Comparison of ENCODE assay signal across 17 mouse cellular contexts in the genomic region with DNA sequence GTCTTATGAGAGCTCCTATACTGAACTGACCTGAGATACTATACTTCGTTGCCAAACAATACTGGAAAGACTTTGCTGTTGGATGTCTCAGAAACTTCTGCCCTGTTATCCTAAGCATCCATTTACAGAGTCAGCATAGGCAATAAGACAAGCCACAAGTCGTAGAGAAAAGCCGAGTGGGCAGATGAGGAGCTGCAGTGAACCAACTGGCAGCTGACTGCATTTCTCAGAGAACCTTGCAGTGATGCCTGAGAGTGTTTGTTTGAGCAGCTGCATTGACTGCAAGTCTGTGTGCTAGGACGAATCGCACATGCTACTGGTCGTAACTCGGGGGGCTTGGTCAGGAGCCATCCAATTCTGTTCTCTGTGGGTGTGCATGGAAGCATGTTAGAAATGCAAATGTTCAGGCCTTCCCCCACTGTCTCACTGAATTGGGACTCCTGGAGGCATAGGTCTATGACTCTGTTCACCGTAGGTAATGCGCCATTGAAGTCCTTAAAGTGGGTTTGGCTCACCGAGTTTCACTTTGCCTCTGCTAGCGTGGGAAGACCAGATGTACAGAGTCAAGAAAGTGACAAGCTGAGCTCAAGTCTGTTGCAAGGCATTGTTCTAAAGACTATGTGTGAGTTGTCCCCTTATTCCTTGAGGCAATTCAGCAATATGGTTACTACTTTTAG.
DNase-seq lines count a peak whose midpoint lies in the region; ATAC-seq and TF ChIP-seq lines count a peak whose summit lies in the region.
"Had no signal": no experiment of that assay in that cellular context is flagged by ENCODE, and none has a peak within 500 bp of the region (broad histone marks: within the 10 kb centered on the region; RNA-seq: fewer than 3 reads in every experiment).

No protein-coding gene starts in this region.

- dilution Hi-C loops in CH12.LX (cut with MboI; ENCODE audit: extremely low pct_ligation_motif_present, extremely low pct_unique_long_range_greater_than_20kb, low sequenced_read_pairs), result no loop called here

- no peaks in the 10 kb centered on the region for H3K27me3 ChIP-seq in forebrain, embryonic 14.5 days (replicated peaks; ENCODE audit: control insufficient read depth, insufficient read depth, low read length)
- H3K27me3 ChIP-seq in forebrain, embryonic 10.5 days (ENCODE audit: poor library complexity, severe bottlenecking), result no peaks in the 10 kb centered on the region
- H3K27me3 ChIP-seq in lung, postnatal 0 days (replicated peaks; ENCODE audit: insufficient read depth, low read length), result no peaks in the 10 kb centered on the region
- H3K27me3 ChIP-seq in CH12.LX (replicated peaks) (no peaks in the 10 kb centered on the region), myocyte (ENCODE audit: control insufficient read depth, insufficient read depth, insufficient read length) (no peaks in the 10 kb centered on the region)
- H3K27me3 ChIP-seq: intestine, embryonic 15.5 days; liver, embryonic 12.5 days; lung, embryonic 15.5 days had no signal

- no peaks in the 10 kb centered on the region for H3K36me3 ChIP-seq in forebrain, embryonic 14.5 days (ENCODE audit: control insufficient read depth, insufficient read depth, low read length)
- H3K36me3 ChIP-seq in forebrain, embryonic 10.5 days (replicated peaks), result no peaks in the 10 kb centered on the region
- no peaks in the 10 kb centered on the region for H3K36me3 ChIP-seq in lung, postnatal 0 days (ENCODE audit: insufficient read depth, low read length)
- H3K36me3 ChIP-seq in CH12.LX (replicated peaks in 1 of 2; ENCODE audit: control insufficient read depth in 1 of 2, insufficient read depth in 1 of 2, low read length in 1 of 2), result peaks cover 0 to 11% of the 10 kb centered on the region in 2 experiments
- no peaks in the 10 kb centered on the region for H3K36me3 ChIP-seq in myocyte (ENCODE audit: control insufficient read depth, insufficient read depth)
- H3K36me3 ChIP-seq: intestine, embryonic 15.5 days; liver, embryonic 12.5 days; lung, embryonic 15.5 days had no signal

- no peaks in the 10 kb centered on the region for H3K79me2 ChIP-seq in CH12.LX (replicated peaks; ENCODE audit: control insufficient read depth, extremely low read depth, insufficient read depth, poor library complexity, severe bottlenecking)
- H3K79me2 ChIP-seq in myocyte (ENCODE audit: control insufficient read depth, insufficient read depth), result no peaks in the 10 kb centered on the region

- TF ChIP-seq RAD21 in CH12.LX (IDR thresholded peaks at IDR 0.05; ENCODE audit: low read depth, low read length), result no peak

- no peak overlapping the region for H3K4me2 ChIP-seq in forebrain, embryonic 14.5 days (ENCODE audit: low read length)
- H3K4me2 ChIP-seq in lung, postnatal 0 days (replicated peaks; ENCODE audit: low read depth, low read length), result no peak overlapping the region
- H3K4me2 ChIP-seq in CH12.LX (ENCODE audit: insufficient read depth, low read depth, poor library complexity, severe bottlenecking) (0 out of 2 replicates have a peak overlapping the region, but pooled peaks have one; percentile 22), myocyte (ENCODE audit: low read depth) (no peak overlapping the region)
- H3K4me2 ChIP-seq: intestine, embryonic 15.5 days; liver, embryonic 12.5 days; lung, embryonic 15.5 days had no signal

- TF ChIP-seq POLR2A in lung, adult 2 months (IDR thresholded peaks at IDR 0.05; ENCODE audit: borderline replicate concordance, extremely low read depth, low read depth, low read length), result no peak
- no peak for TF ChIP-seq POLR2A in CH12.LX (IDR thresholded peaks at IDR 0.05; ENCODE audit: low read depth, low read length)
- no peak for TF ChIP-seq POLR2A in myocyte (IDR thresholded peaks at IDR 0.05; ENCODE audit: insufficient read length, low read depth)

- TF ChIP-seq CTCF in lung, postnatal 0 days (IDR thresholded peaks at IDR 0.05), result no peak
- no peak for TF ChIP-seq CTCF in lung, adult 2 months (IDR thresholded peaks at IDR 0.05; ENCODE audit: insufficient read depth, low read length)
- no peak for TF ChIP-seq CTCF in CH12.LX (conservative IDR thresholded peaks at IDR 0.05 in 1 of 2, IDR thresholded peaks at IDR 0.05 in 1 of 2; ENCODE audit: low read depth in 2 of 2, low read length in 2 of 2)

- H3K9ac ChIP-seq in forebrain, embryonic 14.5 days (ENCODE audit: low read length), result no peak overlapping the region
- H3K9ac ChIP-seq in lung, postnatal 0 days (replicated peaks; ENCODE audit: low read depth), result no peak overlapping the region
- no peak overlapping the region for H3K9ac ChIP-seq in CH12.LX (ENCODE audit: insufficient read depth, low read depth)
- H3K9ac ChIP-seq: intestine, embryonic 15.5 days; liver, embryonic 12.5 days; lung, embryonic 15.5 days had no signal

- no peak for TF ChIP-seq EP300 in lung, postnatal 0 days (IDR thresholded peaks at IDR 0.05)
- no peak for TF ChIP-seq EP300 in CH12.LX (IDR thresholded peaks at IDR 0.05; ENCODE audit: low read length)

- no peak overlapping the region for H3K27ac ChIP-seq in forebrain, embryonic 14.5 days (ENCODE audit: low read depth, low read length)
- no peak overlapping the region for H3K27ac ChIP-seq in forebrain, embryonic 10.5 days
- H3K27ac ChIP-seq in lung, postnatal 0 days (ENCODE audit: low read length), result no peak overlapping the region
- no peak overlapping the region for H3K27ac ChIP-seq in CH12.LX (ENCODE audit: insufficient read depth, low read depth)
- H3K27ac ChIP-seq: intestine, embryonic 15.5 days; liver, embryonic 12.5 days; lung, embryonic 15.5 days had no signal

- ATAC-seq in forebrain, embryonic 14.5 days, result no peak
- no peak for ATAC-seq in lung, postnatal 0 days
- ATAC-seq: intestine, embryonic 15.5 days; liver, embryonic 12.5 days had no signal

- no peak overlapping the region for H3K4me3 ChIP-seq in forebrain, embryonic 14.5 days (ENCODE audit: low read depth, low read length)
- H3K4me3 ChIP-seq in forebrain, embryonic 10.5 days, result no peak overlapping the region
- H3K4me3 ChIP-seq in lung, postnatal 0 days (ENCODE audit: low read depth, low read length), result no peak overlapping the region
- H3K4me3 ChIP-seq in lung, adult 2 months (replicated peaks; ENCODE audit: extremely low read depth, low read depth, low read length), result no peak overlapping the region
- H3K4me3 ChIP-seq in CH12.LX (replicated peaks in 1 of 3; ENCODE audit: low read depth in 2 of 3, low read length in 2 of 3, poor library complexity in 1 of 3) (no peak overlapping the region), myocyte (no peak overlapping the region)
- H3K4me3 ChIP-seq: erythroblast, embryonic 14.5 days; intestine, embryonic 15.5 days; liver, embryonic 12.5 days; lung, embryonic 15.5 days had no signal

- DNase-seq in forebrain, embryonic 14.5 days (ENCODE audit: low spot score), result peak; percentile 25
- DNase-seq in forebrain, embryonic 10.5 days (ENCODE audit: extremely low spot score, low spot score), result no peak
- DNase-seq in lung, postnatal 0 days (ENCODE audit: low spot score), result peak; percentile 23
- DNase-seq in lung, adult 2 months, result no peak
- DNase-seq in CH12.LX (ENCODE audit: extremely low read depth), result no peak
- DNase-seq in kidney, adult 18-20 months, result no peak
- DNase-seq in gastrocnemius, postnatal 4 days (ENCODE audit: low spot score in 2 of 2), result no peak
- DNase-seq: adrenal gland, postnatal 14 days; gastrocnemius, postnatal 36 days; heart, postnatal 4 days; retina, postnatal 1 day; right cerebral cortex, postnatal 4 days had no signal

- in situ Hi-C loops in CH12.LX (cut with MboI; ENCODE audit: low pct_ligation_motif_present, low pct_unique_long_range_greater_than_20kb, low sequenced_read_pairs), result no loop called here

- 46% methylated on average over 11 of the region's 11 CpGs for WGBS in forebrain, embryonic 14.5 days
- 70% methylated on average over 11 of the region's 11 CpGs for WGBS in forebrain, embryonic 10.5 days
- WGBS in lung, postnatal 0 days, result 67% methylated on average over 11 of the region's 11 CpGs
- 82% methylated on average over 11 of the region's 11 CpGs for WGBS in lung, adult 2 months

- H3K9me3 ChIP-seq in forebrain, embryonic 14.5 days (replicated peaks; ENCODE audit: control insufficient read depth, low read length), result no peaks in the 10 kb centered on the region
- H3K9me3 ChIP-seq in forebrain, embryonic 10.5 days, result no peaks in the 10 kb centered on the region
- no peaks in the 10 kb centered on the region for H3K9me3 ChIP-seq in lung, postnatal 0 days (ENCODE audit: low read length)
- H3K9me3 ChIP-seq in CH12.LX (replicated peaks; ENCODE audit: low read length), result no peaks in the 10 kb centered on the region
- H3K9me3 ChIP-seq: intestine, embryonic 15.5 days; liver, embryonic 12.5 days; lung, embryonic 15.5 days had no signal

- H3ac ChIP-seq in myocyte (ENCODE audit: control insufficient read depth, insufficient read length), result no peak overlapping the region

- H3K4me1 ChIP-seq in forebrain, embryonic 14.5 days (ENCODE audit: control insufficient read depth, insufficient read depth, low read length), result peaks cover 9% of the 10 kb centered on the region
- peaks cover 29% of the 10 kb centered on the region for H3K4me1 ChIP-seq in forebrain, embryonic 10.5 days
- peaks cover 18% of the 10 kb centered on the region for H3K4me1 ChIP-seq in lung, postnatal 0 days (ENCODE audit: insufficient read depth, low read depth, low read length)
- H3K4me1 ChIP-seq in lung, adult 2 months (ENCODE audit: control insufficient read depth, insufficient read depth, low read length), result peaks cover 9% of the 10 kb centered on the region
- peaks cover 38 to 44% of the 10 kb centered on the region in 2 experiments for H3K4me1 ChIP-seq in CH12.LX (ENCODE audit: control insufficient read depth in 1 of 2, insufficient read depth in 2 of 2)

TF ChIP-seq in CH12.LX, 34 proteins besides CTCF, POLR2A, EP300 and RAD21 (continues in another document):
- no peak for TF ChIP-seq BHLHE40 (IDR thresholded peaks at IDR 0.05; ENCODE audit: low read depth, low read length)
- no peak for TF ChIP-seq E2F4 (IDR thresholded peaks at IDR 0.05; ENCODE audit: insufficient replicate concordance, low read depth, low read length)
- TF ChIP-seq ZMIZ1 (IDR thresholded peaks at IDR 0.05; ENCODE audit: low read depth, low read length), result no peak
- no peak for TF ChIP-seq MAZ (IDR thresholded peaks at IDR 0.05; ENCODE audit: low read depth, low read length)
- TF ChIP-seq CHD1 (IDR thresholded peaks at IDR 0.05; ENCODE audit: low read depth, low read length), result no peak
- TF ChIP-seq UBTF (IDR thresholded peaks at IDR 0.05; ENCODE audit: low read depth, low read length), result no peak
- no peak for TF ChIP-seq SIN3A (IDR thresholded peaks at IDR 0.05; ENCODE audit: low read length)

TF ChIP-seq in myocyte, 11 proteins besides CTCF, POLR2A, EP300 and RAD21:
- TF ChIP-seq E2F4 (IDR thresholded peaks at IDR 0.05; ENCODE audit: insufficient read depth) (no peak), USF1 (IDR thresholded peaks at IDR 0.05; ENCODE audit: low read depth) (no peak), MYOD1 (IDR thresholded peaks at IDR 0.05; ENCODE audit: control insufficient read depth in 1 of 3, insufficient read length in 2 of 3, low read depth in 2 of 3) (peak in 1 of 3 experiments; percentile 65), MYOG (IDR thresholded peaks at IDR 0.05; ENCODE audit: control insufficient read depth in 1 of 3, insufficient read depth in 1 of 3, insufficient read length in 2 of 3, low read depth in 2 of 3) (peak in 2 of 3 experiments; percentile 21 to 24)
TF ChIP-seq in myocyte: peak in this region for 2.

Comparison
In these comparisons a context has a peak if more than half of its experiments do, and no peak if none do; other contexts are left out.
1. DNase-seq: peak in forebrain, embryonic 14.5 days (single experiment) and lung, postnatal 0 days (single experiment); none in forebrain, embryonic 10.5 days (single experiment), lung, adult 2 months (single experiment), CH12.LX (single experiment), kidney, adult 18-20 months (single experiment) and gastrocnemius, postnatal 4 days (0 of 2).